Mouse (Mus musculus): ENCODE results near the gene Rprd2.

DNA sequence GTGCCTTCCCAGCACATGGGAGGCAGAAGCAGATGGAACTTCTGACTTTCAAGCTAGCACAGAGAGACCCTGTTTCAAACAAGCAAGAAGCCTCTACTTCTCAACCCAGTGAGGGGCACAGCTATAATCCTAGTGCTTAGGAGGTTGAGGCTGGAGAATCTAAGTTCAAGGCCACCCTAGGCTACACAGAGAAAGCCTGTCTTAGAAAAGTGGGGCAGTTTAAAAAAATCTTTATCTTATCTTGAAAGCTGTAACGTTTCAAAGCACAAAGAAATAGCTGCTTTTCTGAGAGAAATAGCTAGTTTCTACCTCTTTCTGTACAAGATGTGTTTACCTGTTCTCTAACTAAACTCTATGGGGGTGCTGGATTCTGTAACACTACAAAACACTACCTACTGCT, 12.0 kb downstream of the Rprd2 start:
- TF ChIP-seq GATA1 (IDR thresholded peaks at IDR 0.05; ENCODE audit: low read length) (no peak), TAL1 (IDR thresholded peaks at IDR 0.05; ENCODE audit: low read length) (no peak)

Measured in erythroblast, embryonic 14.5 days (primary cell).